Mouse (Mus musculus) 3134 (cell line): ENCODE measurements around the gene Lcn10.
A peak's percentile ranks its signal among the peaks of the same experiment; 100 is the strongest.
"Not testable (repeated sequence)": the region's sequence is repeated elsewhere in the genome, so short reads cannot be mapped to it uniquely, and the experiment has no call there.

Experiments used
- DNase-seq: peaks from one replicate; pipeline ENCODE4 v3.0.0-alpha.2; 2011; ENCODE audit warnings: low spot score; ENCODE audit not compliant: insufficient read length; ENCODE audit errors: extremely low read depth

Lcn10 gene

DNA sequence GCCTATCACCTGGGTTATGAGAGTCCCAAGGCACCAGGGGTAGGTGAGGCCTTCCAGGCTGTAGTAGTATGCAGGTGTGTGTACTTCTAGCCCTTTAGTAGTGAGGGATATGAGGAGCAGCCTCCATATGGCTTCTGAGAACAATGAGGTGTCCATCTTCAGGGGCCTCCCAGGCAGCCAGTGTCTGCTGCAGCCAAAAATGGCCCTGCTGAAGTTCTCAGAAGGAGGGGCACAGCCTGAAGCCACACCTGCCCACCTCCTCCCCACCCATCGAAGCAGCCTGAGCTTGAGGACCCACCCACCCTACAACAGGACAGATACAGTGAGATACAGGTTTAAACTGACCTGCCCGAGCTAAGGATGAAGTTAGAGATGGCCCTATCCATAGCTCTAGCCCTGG, at the start of gene Lcn10:
Lcn10 (plus strand) TSS at position 301 of the 400 bp plus-strand sequence.
- DNase-seq, result no peak

DNA sequence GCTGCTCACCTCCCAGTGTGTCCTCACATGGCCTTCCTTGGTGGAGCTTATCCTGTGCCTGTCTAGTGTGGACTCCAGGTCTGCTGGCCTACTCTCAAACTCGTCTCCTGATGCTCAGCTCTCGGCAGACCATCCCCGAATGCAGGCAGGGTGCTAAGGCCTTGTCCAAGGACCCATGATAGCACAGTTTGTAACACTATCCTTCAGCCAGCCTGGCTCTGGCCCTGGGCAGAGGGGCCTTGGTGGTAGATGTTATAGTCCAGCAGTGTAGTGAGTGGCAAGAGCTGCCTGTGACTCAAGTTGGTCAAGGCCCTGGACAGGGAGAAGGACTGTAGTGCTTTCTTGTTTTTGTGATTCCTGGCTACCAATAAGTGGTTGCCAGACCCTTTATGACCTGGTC, 48.9 kb upstream of the Lcn10 start:
- no peak for DNase-seq

DNA sequence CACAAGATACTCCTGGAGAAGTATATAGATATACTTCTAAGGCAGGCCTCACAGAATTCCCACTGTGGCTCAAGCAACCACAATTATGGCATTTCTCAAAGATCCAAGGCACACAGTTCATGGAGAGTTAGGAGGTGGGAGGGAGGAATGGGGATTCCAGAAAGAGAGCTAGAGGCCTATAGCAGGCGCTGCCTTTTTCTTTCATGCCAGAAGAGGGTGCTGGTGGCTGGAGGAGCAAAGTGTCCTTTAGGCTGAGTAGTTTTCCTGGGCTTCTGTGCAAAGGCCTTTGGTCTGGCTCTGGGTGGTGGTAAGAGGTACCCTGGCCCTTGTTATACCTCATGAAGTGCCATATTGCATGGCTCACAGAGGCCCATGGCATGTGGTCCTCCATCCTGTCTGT, 48.5 kb upstream of the Lcn10 start:
- DNase-seq, result no peak

DNA sequence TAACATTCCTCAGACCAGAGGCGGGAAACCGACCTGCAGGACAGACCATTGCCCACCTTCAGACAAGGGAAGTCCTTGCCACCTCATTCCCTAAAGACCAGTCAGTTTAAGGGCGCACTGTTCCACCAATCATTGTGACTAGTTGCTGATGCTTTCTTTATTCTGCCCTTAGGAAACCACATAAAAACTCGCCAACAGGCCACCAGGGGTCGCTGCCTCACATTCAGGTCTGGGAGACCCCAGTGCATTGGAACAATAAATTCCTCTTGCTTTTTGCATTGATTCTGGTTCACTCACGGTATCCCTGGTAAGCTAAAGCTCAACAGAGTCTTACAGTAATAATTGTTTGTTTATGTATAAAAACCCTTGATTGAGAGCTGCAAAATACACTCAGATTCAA, 42.6 kb upstream of the Lcn10 start:
- no peak for DNase-seq

DNA sequence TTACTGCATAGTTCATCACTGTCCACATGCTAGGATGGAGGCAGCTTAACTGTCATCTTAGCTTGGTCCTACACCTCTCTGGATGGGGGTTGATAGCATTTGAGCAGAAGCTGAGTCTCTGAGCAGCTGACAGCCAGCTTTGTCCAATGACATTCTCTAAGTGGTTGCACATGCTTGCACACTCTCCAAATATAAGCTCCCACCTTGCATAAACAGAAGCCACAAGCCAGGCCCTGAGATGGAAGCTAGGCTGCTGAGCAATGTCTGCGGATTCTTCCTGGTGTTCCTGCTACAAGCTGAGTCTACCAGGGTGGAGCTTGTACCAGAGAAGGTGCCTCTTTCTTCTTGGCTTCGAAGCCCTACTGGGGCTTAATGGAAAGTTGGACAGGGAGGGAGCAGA, 29.6 kb upstream of the Lcn10 start, which contains the start of gene Lcn8:
Lcn8 (plus strand) TSS at position 219 of the 400 bp plus-strand sequence.
- no peak for DNase-seq

DNA sequence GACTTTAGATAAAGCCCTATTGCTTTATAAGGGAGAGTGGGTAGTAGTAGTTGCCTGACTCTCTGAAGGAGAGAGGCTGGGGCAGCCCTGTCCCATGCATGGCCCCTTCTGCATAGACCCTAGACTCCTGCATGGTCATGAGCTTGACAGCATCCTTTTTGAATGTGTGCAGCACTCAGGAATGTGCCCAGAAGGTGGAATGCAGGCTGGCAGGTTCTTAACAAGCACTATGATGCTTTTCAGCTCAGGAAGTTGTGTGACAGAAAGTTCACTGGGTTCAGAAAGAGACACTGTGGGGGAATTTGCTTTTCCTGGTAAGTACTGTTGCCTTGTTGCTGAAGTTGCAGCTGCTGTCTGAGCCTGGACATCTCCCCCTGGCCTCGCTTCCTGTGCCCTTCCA, 28.0 kb upstream of the Lcn10 start:
- no peak for DNase-seq

DNA sequence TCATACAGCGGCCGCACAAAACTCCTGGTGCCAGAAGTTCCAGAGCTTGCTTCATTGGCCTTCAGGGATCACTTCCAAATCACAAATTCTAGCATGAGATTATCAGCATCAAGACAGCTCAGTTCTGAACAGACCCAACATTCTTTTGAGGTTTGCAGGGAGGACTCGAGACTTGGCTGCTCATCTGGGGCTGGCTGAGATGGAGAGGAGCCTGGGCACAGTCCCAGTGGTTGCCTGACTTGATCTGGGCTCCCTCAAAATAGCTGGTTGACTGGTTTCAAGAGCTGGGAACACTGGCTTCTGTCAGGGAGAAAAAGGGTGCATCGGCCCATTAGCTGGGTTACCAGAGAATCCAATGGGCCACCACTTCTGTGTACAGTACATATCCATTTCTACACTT, 25.8 kb upstream of the Lcn10 start:
- peak; percentile 48 for DNase-seq

DNA sequence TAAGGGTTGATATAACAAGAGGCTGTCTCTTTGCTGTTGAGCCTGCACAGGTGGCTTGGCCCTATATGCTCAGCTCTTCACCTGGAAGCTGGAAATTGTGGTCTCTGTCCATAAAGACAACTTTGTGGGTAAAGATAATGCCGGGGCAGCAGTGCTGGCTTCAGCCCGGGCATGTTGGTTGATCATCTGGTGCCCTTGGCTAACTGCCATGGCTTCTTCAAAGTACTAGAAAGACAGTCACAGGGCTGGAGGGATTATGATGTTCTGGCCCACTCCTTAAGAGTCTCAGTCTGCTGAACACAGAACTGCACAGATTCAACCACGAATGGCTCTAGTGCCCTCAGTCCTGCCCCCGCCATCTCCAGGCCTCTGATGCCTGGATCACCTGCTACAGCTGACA, 25.3 kb upstream of the Lcn10 start:
- DNase-seq, result peak; percentile 18

DNA sequence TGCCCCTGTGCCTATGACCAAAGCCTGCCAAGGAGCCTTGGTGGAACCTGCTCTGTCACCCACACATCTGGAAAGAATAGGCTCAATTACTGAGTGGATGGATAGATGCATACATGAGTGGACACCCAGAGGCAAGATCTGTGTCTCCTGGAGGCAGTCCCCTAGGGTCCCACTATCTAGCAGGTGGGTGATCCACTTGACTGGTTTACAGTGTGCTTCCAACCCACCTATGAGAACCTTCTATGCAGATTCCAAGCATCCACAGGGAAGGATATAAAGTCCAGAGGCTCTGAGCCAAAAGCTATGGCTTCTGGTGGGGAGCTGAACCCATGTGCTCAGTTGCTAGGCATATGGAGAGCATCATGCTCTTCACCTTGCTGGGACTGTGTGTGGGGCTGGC, 24.9 kb upstream of the Lcn10 start, which contains the start of gene Lcn5:
Lcn5 (plus strand) TSS at position 301 of the 400 bp plus-strand sequence.
- no peak for DNase-seq

DNA sequence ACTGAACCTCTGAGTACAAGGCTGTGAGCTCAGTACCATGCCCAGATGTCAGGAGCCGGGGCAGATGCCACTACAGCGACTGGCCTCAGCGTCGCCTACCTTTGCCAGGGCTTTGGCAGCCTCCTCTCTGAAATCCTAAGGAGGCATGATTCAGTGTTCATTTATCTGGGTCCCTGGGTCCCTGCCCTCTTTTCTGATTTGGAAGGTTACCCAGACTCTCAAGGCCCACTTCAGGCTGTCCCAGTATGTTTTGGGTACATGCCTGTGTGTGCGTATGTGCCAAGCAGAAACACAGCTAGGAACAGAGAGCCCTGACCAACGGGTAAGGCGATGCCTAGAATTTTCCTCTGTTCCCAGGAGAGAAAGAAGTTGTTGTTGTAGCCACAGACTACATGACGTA, 22.2 kb upstream of the Lcn10 start:
- DNase-seq, result peak; percentile 44

DNA sequence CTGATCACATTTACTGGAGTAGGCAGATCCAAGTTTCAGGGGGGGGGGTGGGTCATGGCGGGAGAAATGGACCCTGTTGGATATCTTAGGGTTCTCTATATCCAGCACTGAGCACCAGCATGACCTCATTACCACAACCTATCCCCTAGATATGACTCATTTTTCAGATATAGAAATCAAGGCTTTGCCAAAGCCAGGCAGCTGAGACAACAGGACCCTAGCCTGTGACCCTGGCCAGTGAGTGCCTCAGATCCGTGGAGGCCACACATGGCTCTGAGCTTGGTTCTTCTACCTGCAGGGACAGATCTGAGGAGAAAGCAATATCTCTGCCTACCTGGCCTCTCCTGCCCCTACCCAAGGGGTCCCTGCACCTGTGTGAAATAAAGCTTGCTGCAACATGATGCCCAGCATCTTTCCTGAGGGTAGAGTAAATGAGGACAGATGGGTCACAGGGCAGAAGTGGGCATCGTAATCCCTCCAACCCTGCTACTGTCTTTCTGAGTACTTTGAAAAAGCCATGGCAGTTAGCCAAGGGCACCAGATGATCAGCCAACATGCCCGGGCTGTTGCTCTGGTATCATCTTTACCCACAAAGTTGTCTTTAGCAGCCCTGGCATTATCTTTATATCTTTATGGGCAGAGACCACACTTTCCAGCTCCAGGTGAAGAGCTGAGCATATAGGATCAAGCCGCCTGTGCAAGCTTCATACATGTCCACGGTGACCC, 21.1 kb upstream of the Lcn10 start:
- peak; percentile 25 for DNase-seq

DNA sequence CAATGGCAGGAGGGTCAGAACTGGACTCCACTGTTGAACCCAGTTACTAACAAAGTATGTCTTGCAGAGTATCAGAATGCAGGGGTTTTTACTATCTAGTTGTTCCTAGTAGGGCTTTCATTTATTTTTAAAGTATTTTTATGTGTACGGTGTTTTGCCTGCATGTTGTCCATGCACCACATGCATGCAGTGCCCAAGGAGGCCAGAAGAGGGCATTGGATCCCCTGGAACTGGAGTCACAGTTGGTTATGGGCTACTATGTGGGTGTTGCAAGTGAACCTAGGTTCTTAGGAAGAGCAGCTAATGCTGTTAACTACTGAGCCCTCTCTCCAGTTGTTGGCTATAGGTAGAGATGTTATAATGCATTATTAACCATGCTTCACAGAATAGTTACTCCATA, 19.0 kb upstream of the Lcn10 start:
- DNase-seq, result no peak

DNA sequence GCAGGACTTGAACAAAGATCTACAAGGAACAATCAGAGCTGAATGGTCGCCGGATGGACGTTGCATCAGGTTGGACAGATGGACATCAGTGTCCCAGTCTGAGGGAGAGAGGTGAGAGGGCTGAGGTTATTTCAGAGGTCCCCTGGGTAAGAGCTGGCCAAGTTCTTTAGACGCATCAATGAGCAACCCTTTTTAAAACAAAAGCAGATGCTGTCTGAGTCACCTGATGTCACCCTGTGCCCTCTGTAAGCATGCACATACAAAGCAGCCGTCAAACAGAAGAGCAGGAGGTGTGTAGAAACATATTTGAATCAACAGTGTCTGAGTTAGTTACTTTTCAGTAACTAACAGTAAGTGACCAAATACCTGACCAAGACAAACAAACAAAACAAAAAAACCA, 18.4 kb upstream of the Lcn10 start:
- no peak for DNase-seq

DNA sequence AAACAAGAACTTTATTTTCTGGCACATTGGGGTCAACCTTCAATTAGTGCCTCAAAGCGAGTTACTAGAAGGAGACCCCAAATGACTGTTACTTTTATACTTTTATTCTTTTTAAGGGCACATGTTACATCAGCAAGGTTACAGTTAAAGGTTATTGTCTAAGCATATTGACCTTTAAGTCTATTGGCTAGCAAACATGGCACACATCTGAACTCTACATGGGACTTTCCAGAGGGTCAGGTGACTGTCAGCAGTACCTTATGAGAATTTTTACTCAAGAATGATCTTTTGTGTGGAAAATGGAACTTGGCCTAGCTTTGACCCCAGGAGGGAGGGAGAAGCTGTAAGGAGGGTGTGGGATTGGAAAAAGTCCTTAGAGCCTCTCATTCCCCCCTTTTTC, 16.0 kb upstream of the Lcn10 start:
- DNase-seq, result no peak

DNA sequence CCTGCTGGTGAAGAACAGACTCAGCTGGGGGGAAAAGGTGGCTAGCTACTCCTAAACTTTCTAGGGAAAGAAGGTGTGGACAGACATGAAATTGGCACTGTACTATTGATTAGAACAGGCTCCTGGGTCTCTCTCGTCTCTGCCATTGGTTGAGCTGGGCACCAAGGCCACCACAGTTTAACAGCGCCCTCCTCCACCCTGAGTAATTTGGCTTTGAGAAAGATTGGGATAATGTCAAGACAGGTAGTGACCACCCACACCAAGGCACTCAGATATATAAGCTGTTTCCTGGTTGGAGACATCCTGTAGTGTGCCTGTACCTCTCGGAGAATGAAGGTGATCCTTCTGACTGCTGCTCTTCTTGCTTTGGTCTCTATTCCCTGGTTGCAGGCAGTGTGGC, 6.0 kb upstream of the Lcn10 start, which contains the start of gene Lcn6:
Lcn6 (plus strand) TSS at position 301 of the 400 bp plus-strand sequence.
- DNase-seq, result no peak

DNA sequence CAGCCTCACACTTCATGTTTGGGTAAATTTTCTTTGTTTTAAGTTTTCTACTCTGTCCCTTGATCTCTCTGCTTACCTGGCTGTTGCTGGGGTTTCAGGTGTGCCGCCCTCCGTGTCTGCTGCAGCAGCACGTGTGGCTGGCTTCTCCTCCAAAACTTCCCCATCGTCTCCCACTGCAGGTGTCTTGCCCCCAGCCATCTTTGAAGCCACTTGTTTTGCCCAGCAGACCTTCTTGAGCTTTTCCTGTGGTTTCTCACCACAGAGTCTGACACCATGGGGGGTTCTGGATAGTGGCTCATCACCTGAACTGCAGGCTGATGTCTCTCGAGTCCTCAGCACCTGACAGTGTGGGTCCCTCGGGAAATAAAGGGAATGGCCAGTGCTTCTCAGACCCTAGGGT, 3.0 kb upstream of the Lcn10 start:
- DNase-seq, result no peak

DNA sequence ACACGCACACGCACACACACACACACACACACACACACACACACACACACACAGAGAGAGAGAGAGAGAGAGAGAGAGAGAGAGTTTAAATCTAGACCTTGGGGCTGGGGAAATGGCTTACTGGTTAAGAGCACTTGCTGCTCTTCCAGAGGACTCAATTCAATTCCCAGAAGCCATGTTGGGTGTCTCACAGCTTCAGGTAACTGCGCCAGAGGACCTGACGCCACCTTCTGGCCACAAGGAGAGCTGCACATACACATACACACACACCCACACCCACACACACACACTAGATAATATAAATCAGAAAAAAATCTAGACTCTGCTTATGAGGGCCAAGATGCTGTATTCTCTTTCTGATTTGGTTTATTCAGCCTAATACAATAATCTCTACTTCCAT, 4.4 kb downstream of the Lcn10 start:
- no peak for DNase-seq

DNA sequence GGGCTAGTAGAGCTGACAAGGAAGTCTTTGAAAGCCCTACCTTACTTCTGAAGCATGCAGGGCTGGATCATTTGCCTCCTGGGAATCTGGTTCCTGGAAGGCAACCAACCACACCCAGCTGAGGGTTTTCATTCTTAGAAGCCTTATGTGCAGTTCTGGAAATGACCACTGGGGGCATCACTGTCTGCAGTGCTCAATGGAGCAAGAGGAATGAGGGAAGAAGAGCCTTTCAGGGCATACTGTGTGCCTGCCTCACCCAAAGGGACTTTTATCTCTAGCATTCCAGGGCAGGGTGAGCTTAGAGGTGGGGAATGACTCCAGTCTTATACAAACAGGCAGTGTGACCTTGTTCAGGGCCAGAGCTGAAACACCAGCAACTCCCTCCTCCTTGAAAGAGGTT, 12.1 kb downstream of the Lcn10 start:
- peak; percentile 44 for DNase-seq

DNA sequence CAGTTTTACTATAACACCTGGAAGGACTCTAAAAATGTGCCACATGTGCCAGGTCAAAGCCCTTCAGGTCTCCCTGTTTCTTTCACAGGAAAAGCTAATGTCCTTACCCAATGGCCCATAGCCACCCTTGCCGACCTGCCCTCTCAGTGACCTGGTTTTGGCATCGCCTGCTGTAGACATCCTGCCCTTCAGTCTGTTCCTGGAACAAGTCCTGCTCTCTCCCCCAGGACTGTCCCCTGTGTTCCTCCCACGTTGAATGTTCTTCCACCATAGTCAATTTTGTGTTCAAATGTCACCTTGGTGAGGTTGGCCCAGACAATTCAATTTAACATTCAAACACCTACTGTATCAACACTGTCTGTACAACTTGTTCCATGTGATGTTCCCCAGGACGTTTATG, 14.4 kb downstream of the Lcn10 start:
- no peak for DNase-seq

DNA sequence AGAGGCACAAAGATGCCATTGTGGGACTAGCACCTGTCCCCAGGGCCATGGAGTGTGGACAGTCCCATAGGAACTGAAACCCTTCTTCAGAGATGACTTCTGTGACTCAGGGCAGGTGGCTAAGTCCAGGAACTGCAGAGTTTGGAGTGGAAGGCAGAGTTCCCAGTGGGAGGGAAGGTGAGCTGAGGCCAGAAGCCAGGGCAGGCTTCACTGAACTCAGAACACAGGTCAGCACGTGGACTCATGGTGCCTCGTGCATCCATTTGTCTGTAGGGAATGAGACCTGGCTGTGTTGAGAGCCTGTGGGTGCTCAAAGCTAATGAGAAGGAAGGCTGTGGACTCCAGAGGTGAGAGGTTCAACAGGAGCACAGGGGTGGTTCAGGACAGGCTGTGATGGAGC, 16.2 kb downstream of the Lcn10 start:
- DNase-seq, result no peak

DNA sequence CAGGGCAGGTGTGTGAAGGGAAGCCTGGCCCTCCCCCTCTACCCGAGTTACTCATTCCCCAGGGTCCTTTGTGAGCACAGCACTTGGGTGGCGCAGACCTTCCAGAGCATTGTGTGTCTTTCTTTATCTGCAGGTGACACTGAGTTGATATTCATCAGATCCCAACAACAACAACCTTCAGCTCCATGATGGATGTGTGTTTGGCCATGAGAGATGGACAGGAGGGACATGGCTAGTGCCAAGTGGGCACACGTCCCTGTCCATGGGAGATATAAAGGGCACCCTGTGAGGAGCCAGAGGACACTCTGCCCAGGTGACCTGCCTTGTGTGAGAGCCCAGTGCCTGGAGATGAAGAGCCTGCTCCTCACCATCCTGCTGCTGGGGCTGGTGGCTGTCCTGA, 17.2 kb downstream of the Lcn10 start, which contains the start of gene Obp2a:
Obp2a (plus strand) TSS at position 301 of the 400 bp plus-strand sequence.
- not testable (repeated sequence) for DNase-seq

DNA sequence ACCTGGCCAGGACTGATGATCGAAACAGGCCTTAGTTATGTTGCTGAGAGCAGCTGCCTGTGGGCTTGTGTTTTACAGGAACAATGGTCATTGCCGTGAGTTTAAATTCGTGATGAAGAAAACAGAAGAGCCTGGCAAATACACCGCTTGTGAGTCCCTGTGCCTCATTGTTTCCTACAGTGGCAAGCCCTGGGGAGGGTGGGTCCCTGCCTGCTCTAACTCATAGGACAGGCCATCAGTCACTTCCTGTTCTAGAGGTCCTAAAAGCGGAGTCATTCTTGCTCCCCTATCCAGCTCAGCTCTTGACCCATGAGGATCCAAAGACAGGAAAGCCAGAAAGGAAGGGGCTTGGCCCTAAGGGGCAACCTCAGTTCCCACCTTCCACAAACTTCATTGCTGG, 18.5 kb downstream of the Lcn10 start:
- no peak for DNase-seq

DNA sequence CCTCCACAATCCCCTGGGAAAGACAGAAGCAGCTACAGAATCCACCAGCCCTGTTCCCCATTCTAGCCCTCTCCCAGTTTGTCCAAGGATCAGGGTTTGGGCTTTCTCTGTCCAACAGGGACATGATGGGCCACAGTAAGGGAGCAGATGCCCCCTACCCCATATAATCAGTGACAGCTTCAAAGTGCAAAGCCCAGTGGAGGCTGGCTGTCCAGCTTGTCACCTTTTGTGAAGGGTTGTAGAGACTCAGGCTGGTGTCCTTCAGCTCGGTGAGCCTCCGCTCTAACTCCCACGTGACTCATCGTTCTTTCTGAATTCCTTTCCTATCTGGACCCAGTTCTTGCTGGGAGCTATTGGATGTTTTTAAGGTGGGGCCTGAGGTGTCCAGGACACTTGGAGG, 21.2 kb downstream of the Lcn10 start:
- no peak for DNase-seq
